Mouse (Mus musculus): Measurements from ENCODE around the gene Scgb1b30.
"Not testable (repeated sequence)": the region's sequence is repeated elsewhere in the genome, so short reads cannot be mapped to it uniquely, and the experiment has no call there.

The Scgb1b30 gene

GRCm38 (mm10) chr7:34094911-34095481, at the start of gene Scgb1b30:
Gene Scgb1b30, plus strand, starts transcription at chr7:34095431.
- no peak for DNase-seq (ENCODE audit: inconsistent age in 2 of 2, low spot score in 1 of 2)

- not testable (repeated sequence) for DNase-seq (ENCODE audit: inconsistent age in 2 of 2, low spot score in 1 of 2)
Measured at GRCm38 (mm10) chr7:34068132-34068531, 27.1 kb upstream of the Scgb1b30 start.

GRCm38 (mm10) chr7:34100002-34100401, 4.8 kb downstream of the Scgb1b30 start:
- no peak for DNase-seq (ENCODE audit: inconsistent age in 2 of 2, low spot score in 1 of 2)

DNA sequence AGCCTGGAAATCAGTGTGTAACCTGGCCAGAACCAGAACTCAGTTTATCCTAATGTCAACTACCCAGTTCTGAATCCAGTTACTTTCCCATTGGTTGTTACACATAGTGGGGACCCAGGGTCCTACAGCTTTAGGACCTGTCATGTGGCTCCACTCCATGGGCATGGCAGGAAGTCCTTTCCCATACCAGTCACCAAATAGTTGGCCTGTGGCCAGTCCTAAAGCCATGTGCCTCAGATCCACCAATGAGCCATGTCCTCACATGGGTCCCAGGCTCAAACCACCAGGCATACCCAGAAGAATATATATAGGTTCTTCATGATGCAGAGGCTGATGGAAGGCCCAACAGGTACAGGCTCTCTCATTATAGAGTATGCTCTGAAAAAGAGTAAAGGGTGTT, 6.0 kb downstream of the Scgb1b30 start:
- no peak for DNase-seq (ENCODE audit: inconsistent age in 2 of 2, low spot score in 1 of 2)

GRCm38 (mm10) chr7:34109190-34109589, 14.0 kb downstream of the Scgb1b30 start:
- DNase-seq (ENCODE audit: inconsistent age in 2 of 2, low spot score in 1 of 2): no peak

GRCm38 (mm10) chr7:34116601-34117000, 21.4 kb downstream of the Scgb1b30 start:
- no peak for DNase-seq (ENCODE audit: inconsistent age in 2 of 2, low spot score in 1 of 2)

- DNase-seq (ENCODE audit: inconsistent age in 2 of 2, low spot score in 1 of 2): not testable (repeated sequence)
Measured at GRCm38 (mm10) chr7:34120636-34121035, 25.4 kb downstream of the Scgb1b30 start.

GRCm38 (mm10) chr7:34122987-34123720, 27.9 kb downstream of the Scgb1b30 start:
- DNase-seq (ENCODE audit: inconsistent age in 2 of 2, low spot score in 1 of 2): no peak

- DNase-seq (ENCODE audit: inconsistent age in 2 of 2, low spot score in 1 of 2): peak; percentile 38 to 62
Measured at GRCm38 (mm10) chr7:34125346-34125745, 30.1 kb downstream of the Scgb1b30 start.

DNA sequence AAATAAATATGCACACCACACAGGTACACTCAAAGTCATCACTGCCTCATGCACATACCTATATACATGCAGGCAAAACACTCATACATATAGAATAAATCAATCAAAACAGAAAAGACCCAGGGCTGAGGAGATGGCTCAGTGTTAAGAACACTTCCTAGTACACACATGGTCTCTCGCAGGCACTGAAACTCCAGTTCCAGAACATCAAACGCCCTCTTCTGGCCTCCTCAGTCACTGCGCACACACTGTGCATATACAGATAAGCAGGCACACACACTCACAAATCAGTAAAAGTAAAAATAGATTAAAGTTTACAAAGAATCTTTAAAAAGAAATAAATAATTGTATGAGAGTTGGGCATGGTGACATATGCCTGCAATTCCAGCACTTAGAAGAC, 31.1 kb downstream of the Scgb1b30 start:
- DNase-seq (ENCODE audit: inconsistent age in 2 of 2, low spot score in 1 of 2): no peak

- DNase-seq (ENCODE audit: inconsistent age in 2 of 2, low spot score in 1 of 2): peak; percentile 44 to 66
Measured at GRCm38 (mm10) chr7:34131118-34131517, 35.9 kb downstream of the Scgb1b30 start.

DNA sequence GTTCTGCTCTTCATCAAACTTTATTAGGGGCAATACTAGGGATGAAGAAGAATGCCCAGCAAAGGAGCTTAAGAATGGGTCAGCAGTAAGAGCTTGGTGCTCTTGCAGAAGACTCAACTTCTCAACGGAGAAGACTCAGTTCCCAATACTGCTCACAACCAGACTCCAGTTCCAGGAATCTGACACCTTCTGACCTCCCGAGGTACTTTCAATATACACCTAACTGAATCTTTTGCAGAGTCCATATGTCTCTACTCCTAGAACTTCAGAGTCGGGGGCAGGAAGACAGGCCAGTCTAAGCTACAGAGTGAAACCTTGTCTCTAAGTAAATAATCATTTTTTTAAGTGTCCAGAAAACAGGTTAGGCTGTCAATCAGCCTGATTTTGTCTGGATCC, 36.7 kb downstream of the Scgb1b30 start:
- peak in 1 of 2 experiments; percentile 32 for DNase-seq (ENCODE audit: inconsistent age in 2 of 2, low spot score in 1 of 2)

GRCm38 (mm10) chr7:34132355-34133079, 37.3 kb downstream of the Scgb1b30 start:
- DNase-seq (ENCODE audit: inconsistent age in 2 of 2, low spot score in 1 of 2): peak; percentile 42 to 72

- peak; percentile 85 to 92 for DNase-seq (ENCODE audit: inconsistent age in 2 of 2, low spot score in 1 of 2)
Measured at GRCm38 (mm10) chr7:34133117-34133762, 38.0 kb downstream of the Scgb1b30 start, which contains the start of gene Wtip. Gene Wtip, minus strand, starts transcription at chr7:34133268.

- no peak for DNase-seq (ENCODE audit: inconsistent age in 2 of 2, low spot score in 1 of 2)
Measured at GRCm38 (mm10) chr7:34134336-34134735, 39.1 kb downstream of the Scgb1b30 start.

GRCm38 (mm10) chr7:34139493-34139892, 44.3 kb downstream of the Scgb1b30 start:
- no peak for DNase-seq (ENCODE audit: inconsistent age in 2 of 2, low spot score in 1 of 2)

- no peak for DNase-seq (ENCODE audit: inconsistent age in 2 of 2, low spot score in 1 of 2)
Measured at GRCm38 (mm10) chr7:34141123-34141522, 45.9 kb downstream of the Scgb1b30 start.

GRCm38 (mm10) chr7:34147193-34147592, 52.0 kb downstream of the Scgb1b30 start:
- DNase-seq (ENCODE audit: inconsistent age in 2 of 2, low spot score in 1 of 2): no peak

Measured in adrenal gland, adult (tissue).